Mouse (Mus musculus): Measurements from ENCODE around the gene Gm21312. TPM values are rescaled to one million over a fixed set of nuclear protein-coding genes. Genes with fewer than 3 reads are reported as not detected.

Gm21312 gene
- polyA plus RNA-seq, 1 experiment from 2014 or later: not detected

DNA sequence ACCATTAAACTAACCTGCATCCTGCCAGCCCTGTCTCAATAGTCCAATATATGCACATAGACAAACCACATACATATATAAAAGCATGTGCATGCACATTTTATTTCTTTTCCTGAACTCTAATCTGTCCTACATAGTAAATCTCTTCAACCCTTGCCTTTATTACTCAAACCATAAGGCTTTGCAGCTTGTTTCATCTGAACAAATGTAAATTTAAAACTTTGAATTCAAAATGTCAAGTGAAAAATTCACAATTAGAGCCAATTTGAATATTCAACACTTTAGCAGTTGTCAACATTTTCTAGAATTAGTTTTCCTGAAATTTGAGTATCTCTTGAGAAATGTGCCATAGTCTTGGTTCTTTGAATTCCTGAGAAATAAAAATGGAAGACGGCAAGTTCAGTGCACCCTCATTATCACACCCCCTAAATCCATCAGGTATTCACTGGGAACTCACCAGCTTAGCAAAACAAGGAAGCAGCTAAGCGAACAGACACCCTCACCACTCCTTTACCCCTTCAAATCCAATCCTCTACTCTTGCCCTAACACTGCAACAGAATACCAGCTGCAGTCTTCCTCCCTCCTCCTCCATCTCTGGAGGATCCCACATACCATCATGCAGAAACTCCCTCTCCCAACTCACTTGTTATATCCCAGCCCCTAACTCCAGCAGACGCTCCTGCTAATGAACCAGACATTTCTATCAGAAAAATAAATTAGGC lies 33.6 kb downstream of the Gm21312 start:
- Histone ChIP-seq H3K4me2 (ENCODE audit: low read depth, low read length) (no peak overlapping the region), H3K9ac (replicated peaks; ENCODE audit: low read length) (no peak overlapping the region), H3K4me1 (ENCODE audit: control insufficient read depth, insufficient read depth, low read length) (no peaks in the 10 kb centered on the region), H3K9me3 (replicated peaks; ENCODE audit: control insufficient read depth, low read length) (no peaks in the 10 kb centered on the region), H3K36me3 (replicated peaks; ENCODE audit: control insufficient read depth, insufficient read depth, low read depth, low read length) (no peaks in the 10 kb centered on the region; the same call in 1 of the 2 replicates), H3K27ac (replicated peaks; ENCODE audit: low read depth, low read length) (no peak overlapping the region), H3K27me3 (ENCODE audit: control insufficient read depth, insufficient read depth, low read length) (no peaks in the 10 kb centered on the region), H3K4me3 (ENCODE audit: low read depth, low read length) (no peak overlapping the region)
- no peak for ATAC-seq (replicated peaks; ENCODE audit: insufficient number of reproducible peaks, low FRiP score, low TSS enrichment, low read depth)
- DNase-seq (ENCODE audit: low spot score): no peak
- 62% methylated on average over 3 of the region's 3 CpGs for WGBS

DNA sequence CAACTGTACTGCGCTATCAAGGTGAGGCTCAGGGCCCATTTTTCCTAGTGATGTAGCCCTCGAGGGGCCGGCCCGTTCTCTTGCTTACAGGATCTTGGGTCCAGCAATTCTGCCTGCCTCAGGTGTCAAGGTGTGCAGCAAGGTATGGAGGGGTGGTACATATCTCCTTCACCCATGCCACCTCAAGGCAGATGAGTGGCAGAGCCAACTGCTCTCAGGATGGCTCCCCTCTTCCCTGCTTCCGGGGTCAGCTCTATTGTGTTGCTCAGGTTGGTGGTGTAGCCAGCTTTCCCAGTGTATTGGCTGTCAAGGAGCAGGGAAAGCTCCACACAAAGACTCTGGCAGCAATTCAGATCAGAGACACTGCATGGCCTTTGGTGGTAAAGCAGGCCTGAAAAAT lies 37.7 kb downstream of the Gm21312 start:
- Histone ChIP-seq H3K9ac (replicated peaks; ENCODE audit: low read length) (no peak overlapping the region), H3K4me3 (ENCODE audit: low read depth, low read length) (no peak overlapping the region), H3K4me1 (ENCODE audit: control insufficient read depth, insufficient read depth, low read length) (no peaks in the 10 kb centered on the region), H3K27me3 (ENCODE audit: control insufficient read depth, insufficient read depth, low read length) (no peaks in the 10 kb centered on the region), H3K27ac (replicated peaks; ENCODE audit: low read depth, low read length) (no peak overlapping the region), H3K36me3 (replicated peaks; ENCODE audit: control insufficient read depth, insufficient read depth, low read depth, low read length) (no peaks in the 10 kb centered on the region; the same call in 1 of the 2 replicates), H3K9me3 (replicated peaks; ENCODE audit: control insufficient read depth, low read length) (no peaks in the 10 kb centered on the region), H3K4me2 (ENCODE audit: low read depth, low read length) (no peak overlapping the region)
- no peak for ATAC-seq (replicated peaks; ENCODE audit: insufficient number of reproducible peaks, low FRiP score, low TSS enrichment, low read depth)
- no peak for DNase-seq (ENCODE audit: low spot score)
- WGBS: 87% methylated on average over 5 of the region's 5 CpGs

DNA sequence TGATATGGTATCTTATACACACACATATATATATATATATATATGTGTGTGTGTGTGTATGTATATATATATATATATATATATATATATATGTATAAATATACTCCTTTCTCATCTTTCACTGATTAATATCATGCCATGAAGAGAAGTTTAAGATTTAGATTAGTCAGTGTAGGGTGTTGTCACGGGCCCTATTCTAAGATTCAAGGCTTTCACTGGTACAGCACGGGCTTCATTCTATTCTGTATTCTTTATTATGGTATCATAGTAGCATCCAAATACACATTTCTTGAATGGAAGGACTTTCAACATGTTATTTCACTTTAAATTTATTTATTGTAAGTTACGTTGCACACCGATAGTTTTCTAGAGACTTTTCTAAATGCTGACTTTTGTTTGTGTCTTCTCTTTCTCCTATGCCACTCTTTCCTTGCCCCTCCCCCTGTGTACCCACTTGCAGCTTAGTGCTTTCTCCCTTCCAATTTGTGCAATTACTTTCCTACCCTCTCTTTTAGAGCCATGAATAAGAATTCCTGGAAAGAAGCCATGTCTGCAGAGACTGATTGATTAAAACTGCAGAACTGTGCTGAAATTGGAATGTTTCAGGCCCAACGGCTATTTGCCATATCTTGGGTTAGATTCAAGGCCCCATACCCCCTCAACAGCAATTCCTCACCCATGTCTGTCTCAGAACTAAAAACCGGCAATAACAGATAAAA lies 43.6 kb downstream of the Gm21312 start:
- Histone ChIP-seq H3K4me2 (ENCODE audit: low read depth, low read length) (no peak overlapping the region), H3K27me3 (ENCODE audit: control insufficient read depth, insufficient read depth, low read length) (no peaks in the 10 kb centered on the region), H3K4me1 (ENCODE audit: control insufficient read depth, insufficient read depth, low read length) (no peaks in the 10 kb centered on the region), H3K4me3 (ENCODE audit: low read depth, low read length) (no peak overlapping the region), H3K27ac (replicated peaks; ENCODE audit: low read depth, low read length) (no peak overlapping the region), H3K9me3 (replicated peaks; ENCODE audit: control insufficient read depth, low read length) (no peaks in the 10 kb centered on the region), H3K9ac (replicated peaks; ENCODE audit: low read length) (no peak overlapping the region), H3K36me3 (replicated peaks; ENCODE audit: control insufficient read depth, insufficient read depth, low read depth, low read length) (no peaks in the 10 kb centered on the region)
- DNase-seq (ENCODE audit: low spot score): no peak
- no peak for ATAC-seq (replicated peaks; ENCODE audit: insufficient number of reproducible peaks, low FRiP score, low TSS enrichment, low read depth)
- 91% methylated on average over 6 of the region's 6 CpGs for WGBS

Other genes starting within 250 kb of the Gm21312 start
- gene Gm21293, start 34.0 kb upstream of the Gm21312 start, polyA plus RNA-seq (2014; fragmentation: Nextera tagmentation; extraction: Ambion mirVana): not detected in 2 replicates
- gene Gm6763, start 25.5 kb upstream of the Gm21312 start, polyA plus RNA-seq (2014; fragmentation: Nextera tagmentation; extraction: Ambion mirVana): not detected in 2 replicates
- gene Gm8764, start 17.0 kb upstream of the Gm21312 start, polyA plus RNA-seq (2014; fragmentation: Nextera tagmentation; extraction: Ambion mirVana): not detected in 2 replicates
- not detected in 2 replicates for gene Gm21304, start 8.5 kb upstream of the Gm21312 start, polyA plus RNA-seq (2014; fragmentation: Nextera tagmentation; extraction: Ambion mirVana)
- not detected in 2 replicates for gene Gm20765, start 8.5 kb downstream of the Gm21312 start, polyA plus RNA-seq (2014; fragmentation: Nextera tagmentation; extraction: Ambion mirVana)
- not detected in 2 replicates for gene Gm4340, start 17.0 kb downstream of the Gm21312 start, polyA plus RNA-seq (2014; fragmentation: Nextera tagmentation; extraction: Ambion mirVana)